Mouse (Mus musculus) retina, embryonic 14.5 days (tissue): ENCODE results near the gene Bpifb3.

Experiments used
- DNase-seq: peaks from one replicate; pipeline ENCODE4 v3.0.0-alpha.2; 2015; ENCODE audit warnings: low spot score

Gene Bpifb3

GRCm38 (mm10) chr2:153917930-153918329, at the start of gene Bpifb3:
Bpifb3 (plus strand) TSS chr2:153918230.
- DNase-seq = no peak

- DNase-seq = no peak
Observed at GRCm38 (mm10) chr2:153870984-153871383, 47.0 kb upstream of the Bpifb3 start, which contains the start of gene Sun5. Sun5 (minus strand) TSS chr2:153871084.

GRCm38 (mm10) chr2:153874745-153875144, 43.3 kb upstream of the Bpifb3 start, which contains the start of gene Bpifb2:
Bpifb2 (plus strand) TSS chr2:153875045.
- no peak for DNase-seq

- DNase-seq = no peak
Observed at GRCm38 (mm10) chr2:153899111-153899510, 18.9 kb upstream of the Bpifb3 start.

- no peak for DNase-seq
Observed at GRCm38 (mm10) chr2:153900088-153900487, 17.9 kb upstream of the Bpifb3 start, which contains the start of gene Bpifb6. Bpifb6 (plus strand) TSS chr2:153900388.

- no peak for DNase-seq
Observed at GRCm38 (mm10) chr2:153902726-153903125, 15.3 kb upstream of the Bpifb3 start.

- no peak for DNase-seq
Observed at GRCm38 (mm10) chr2:153906626-153907025, 11.4 kb upstream of the Bpifb3 start.

- DNase-seq = no peak
Observed at GRCm38 (mm10) chr2:153914151-153914550, 3.9 kb upstream of the Bpifb3 start.

GRCm38 (mm10) chr2:153921246-153921645, 3.2 kb downstream of the Bpifb3 start:
- no peak for DNase-seq

- DNase-seq = peak; percentile 75
Observed at GRCm38 (mm10) chr2:153929871-153930413, 11.9 kb downstream of the Bpifb3 start.

- no peak for DNase-seq
Observed at GRCm38 (mm10) chr2:153931125-153931524, 13.1 kb downstream of the Bpifb3 start.

GRCm38 (mm10) chr2:153933311-153933710, 15.3 kb downstream of the Bpifb3 start:
- peak; percentile 10 for DNase-seq

GRCm38 (mm10) chr2:153935348-153935747, 17.3 kb downstream of the Bpifb3 start:
- DNase-seq = no peak

- no peak for DNase-seq
Observed at GRCm38 (mm10) chr2:153937843-153938242, 19.8 kb downstream of the Bpifb3 start, which contains the start of gene Bpifb4. Bpifb4 (plus strand) TSS chr2:153938212.

GRCm38 (mm10) chr2:153943537-153943936, 25.5 kb downstream of the Bpifb3 start:
- DNase-seq = peak; percentile 78

GRCm38 (mm10) chr2:153944567-153944966, 26.5 kb downstream of the Bpifb3 start:
- DNase-seq = no peak

GRCm38 (mm10) chr2:153952897-153953296, 34.9 kb downstream of the Bpifb3 start:
- peak; percentile 89 for DNase-seq

GRCm38 (mm10) chr2:153953836-153954235, 35.8 kb downstream of the Bpifb3 start:
- peak; percentile 80 for DNase-seq

GRCm38 (mm10) chr2:153962821-153963331, 44.8 kb downstream of the Bpifb3 start:
- DNase-seq = no peak

GRCm38 (mm10) chr2:153963334-153963733, 45.3 kb downstream of the Bpifb3 start:
- no peak for DNase-seq

- DNase-seq = no peak
Observed at GRCm38 (mm10) chr2:153970221-153970620, 52.2 kb downstream of the Bpifb3 start.

GRCm38 (mm10) chr2:153974582-153974981, 56.6 kb downstream of the Bpifb3 start, which contains the start of gene Bpifa6:
Bpifa6 (plus strand) TSS chr2:153974945.
- no peak for DNase-seq
